Mouse (Mus musculus): ENCODE data around the gene Cfi. TPM values are rescaled to one million over a fixed set of nuclear protein-coding genes. Genes with fewer than 3 reads are reported as not detected.

Cfi gene
- polyA plus RNA-seq, 1 experiment from 2014 or later, result 219 TPM

DNA sequence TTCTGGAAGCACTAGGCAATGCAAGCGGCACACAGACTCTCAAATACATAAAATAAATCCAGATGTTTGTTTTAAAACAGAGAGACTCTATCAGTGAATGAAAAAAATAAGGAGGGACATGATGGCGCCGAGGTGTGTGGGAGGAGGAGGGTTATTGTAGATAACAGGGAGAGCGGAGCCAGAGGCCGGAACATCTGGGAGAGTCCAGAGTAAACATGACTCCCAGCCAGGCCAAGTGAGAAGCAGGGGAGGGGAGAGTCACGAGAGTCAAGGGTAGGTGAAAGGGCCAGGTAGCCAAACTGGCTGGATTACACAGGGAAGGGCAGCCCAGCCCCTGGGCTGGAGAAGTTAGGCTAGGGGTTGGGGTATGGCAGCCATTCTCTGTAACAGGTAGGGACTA, 60.9 kb downstream of the Cfi start:
- WGBS (ENCODE audit: insufficient replicate concordance), result 62% methylated on average over 6 of the region's 6 CpGs
- Histone ChIP-seq H3K4me1 (replicated peaks) (peaks cover 43% of the 10 kb centered on the region), H3K4me3 (replicated peaks) (no peak overlapping the region), H3K27ac (replicated peaks) (no peak overlapping the region; the same call in 1 of the 2 replicates), H3K9me3 (replicated peaks) (no peaks in the 10 kb centered on the region), H3K27me3 (no peaks in the 10 kb centered on the region), H3K36me3 (replicated peaks) (peaks cover 50% of the 10 kb centered on the region), H3K9ac (no peak overlapping the region), H3K4me2 (no peak overlapping the region)
- no peak for ATAC-seq (ENCODE audit: insufficient read depth)

GRCm38 (mm10) chr3:129898886-129899285, 63.2 kb downstream of the Cfi start:
- 67% methylated on average over 4 of the region's 4 CpGs for WGBS (ENCODE audit: insufficient replicate concordance)
- ATAC-seq (ENCODE audit: insufficient read depth), result no peak

GRCm38 (mm10) chr3:129901271-129901809, 65.7 kb downstream of the Cfi start, which contains the start of gene Casp6:
Gene Casp6 (plus strand): TSS chr3:129901425.
- Histone ChIP-seq H3K27ac (replicated peaks) (peak within 1 kb of the TSS; percentile 75), H3K4me2 (peak within 1 kb of the TSS; percentile 87), H3K9ac (peak within 1 kb of the TSS; percentile 68), H3K4me3 (replicated peaks) (peak within 1 kb of the TSS; percentile 75), H3K36me3 (replicated peaks) (peaks cover 17% of the 10 kb centered on the region), H3K4me1 (replicated peaks) (peaks cover 65% of the 10 kb centered on the region), H3K9me3 (replicated peaks) (no peaks in the 10 kb centered on the region), H3K27me3 (no peaks in the 10 kb centered on the region)
- WGBS (ENCODE audit: insufficient replicate concordance), result 0% methylated on average over 34 of the region's 34 CpGs
- peak; percentile 93 for ATAC-seq (ENCODE audit: insufficient read depth)

More at GRCm38 (mm10) chr3:129898886-129899285, 63.2 kb downstream of the Cfi start:
- H3K4me3 ChIP-seq (replicated peaks), result no peak overlapping the region
- H3K9ac ChIP-seq, result no peak overlapping the region
- peaks cover 63% of the 10 kb centered on the region for H3K4me1 ChIP-seq (replicated peaks)
- no peaks in the 10 kb centered on the region for H3K9me3 ChIP-seq (replicated peaks)
- no peaks in the 10 kb centered on the region for H3K27me3 ChIP-seq
- peaks cover 29% of the 10 kb centered on the region for H3K36me3 ChIP-seq (replicated peaks)
- H3K4me2 ChIP-seq, result no peak overlapping the region
- H3K27ac ChIP-seq (replicated peaks), result no peak overlapping the region

DNA sequence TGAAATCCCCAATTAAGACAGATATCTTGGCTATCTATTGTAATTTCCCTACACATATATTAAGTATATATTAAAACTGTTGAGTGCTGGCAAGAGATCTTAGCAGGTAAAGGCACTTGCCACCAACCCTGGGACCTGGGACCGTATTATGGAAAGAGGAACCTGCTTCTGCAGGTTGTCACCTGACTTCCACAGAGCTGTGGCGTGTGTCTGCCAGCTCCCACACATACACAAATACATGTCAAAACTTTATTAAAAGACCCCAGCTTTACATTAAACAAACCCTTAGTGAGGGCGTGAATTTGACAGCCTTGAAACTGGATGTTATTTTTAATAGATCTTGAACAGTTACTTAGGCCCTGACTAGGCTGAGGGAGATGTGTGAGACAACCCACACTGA, 67.7 kb downstream of the Cfi start:
- Histone ChIP-seq H3K27me3 (no peaks in the 10 kb centered on the region), H3K36me3 (replicated peaks) (peaks cover 24% of the 10 kb centered on the region), H3K4me3 (replicated peaks) (no peak overlapping the region), H3K27ac (replicated peaks) (no peak overlapping the region), H3K4me2 (no peak overlapping the region; the same call in 1 of the 2 replicates), H3K4me1 (replicated peaks) (peaks cover 54% of the 10 kb centered on the region), H3K9ac (no peak overlapping the region), H3K9me3 (replicated peaks) (no peaks in the 10 kb centered on the region)
- 62% methylated on average over 3 of the region's 3 CpGs for WGBS (ENCODE audit: insufficient replicate concordance)
- no peak for ATAC-seq (ENCODE audit: insufficient read depth)

DNA sequence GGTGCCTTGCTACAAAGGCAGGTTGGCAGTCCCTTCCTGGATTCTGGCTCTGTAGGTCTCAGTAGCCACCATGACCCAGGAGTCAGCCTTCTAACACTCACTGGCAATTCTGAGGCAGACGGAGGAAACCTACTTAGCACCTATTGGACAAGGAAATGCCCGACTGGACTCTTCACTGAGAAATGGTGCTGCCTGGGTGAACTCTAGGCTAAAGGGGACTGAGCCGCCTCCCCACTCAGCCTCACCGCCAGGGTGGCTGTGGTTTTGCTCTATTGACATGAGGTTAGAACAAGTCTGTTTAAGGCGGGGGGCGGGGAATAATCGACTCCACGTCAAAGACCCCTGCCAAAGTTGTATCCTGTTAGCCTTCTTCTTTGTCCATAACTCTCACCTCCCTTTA, 68.2 kb downstream of the Cfi start:
- Histone ChIP-seq H3K27me3 (no peaks in the 10 kb centered on the region), H3K9ac (no peak overlapping the region), H3K4me2 (no peak overlapping the region), H3K27ac (replicated peaks) (no peak overlapping the region), H3K4me3 (replicated peaks) (no peak overlapping the region), H3K4me1 (replicated peaks) (peaks cover 49% of the 10 kb centered on the region), H3K36me3 (replicated peaks) (peaks cover 24% of the 10 kb centered on the region), H3K9me3 (replicated peaks) (no peaks in the 10 kb centered on the region)
- 51% methylated on average over 8 of the region's 8 CpGs for WGBS (ENCODE audit: insufficient replicate concordance)
- no peak for ATAC-seq (ENCODE audit: insufficient read depth)

GRCm38 (mm10) chr3:129904381-129905132, 68.9 kb downstream of the Cfi start:
- 57% methylated on average over 7 of the region's 7 CpGs for WGBS (ENCODE audit: insufficient replicate concordance)
- no peaks in the 10 kb centered on the region for H3K27me3 ChIP-seq
- no peak overlapping the region for H3K4me3 ChIP-seq (replicated peaks)
- peaks cover 44% of the 10 kb centered on the region for H3K4me1 ChIP-seq (replicated peaks)
- no peaks in the 10 kb centered on the region for H3K9me3 ChIP-seq (replicated peaks)
- ATAC-seq (ENCODE audit: insufficient read depth), result no peak
- H3K27ac ChIP-seq (replicated peaks), result no peak overlapping the region
- peaks cover 30% of the 10 kb centered on the region for H3K36me3 ChIP-seq (replicated peaks)
- H3K4me2 ChIP-seq, result no peak overlapping the region
- no peak overlapping the region for H3K9ac ChIP-seq

GRCm38 (mm10) chr3:129912025-129912424, 76.3 kb downstream of the Cfi start:
- H3K27ac ChIP-seq (replicated peaks), result no peak overlapping the region
- no peak for ATAC-seq (ENCODE audit: insufficient read depth)
- H3K4me2 ChIP-seq, result no peak overlapping the region

DNA sequence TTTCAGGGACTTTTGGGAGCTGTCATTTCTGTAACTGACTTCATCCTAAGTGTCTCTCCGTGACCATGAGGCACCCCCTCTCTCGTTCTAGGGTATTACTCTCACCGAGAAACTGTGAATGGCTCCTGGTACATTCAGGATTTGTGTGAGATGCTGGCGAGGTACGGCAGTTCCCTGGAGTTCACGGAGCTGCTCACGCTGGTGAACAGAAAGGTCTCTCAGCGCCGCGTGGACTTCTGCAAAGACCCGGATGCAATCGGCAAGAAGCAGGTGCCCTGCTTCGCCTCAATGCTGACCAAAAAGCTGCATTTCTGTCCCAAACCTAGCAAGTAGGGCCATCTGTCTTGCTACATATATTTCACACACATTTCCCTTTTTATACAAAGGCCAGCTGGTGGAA, 77.6 kb downstream of the Cfi start:
- peaks cover 56% of the 10 kb centered on the region for H3K36me3 ChIP-seq (replicated peaks)
- no peak overlapping the region for H3K27ac ChIP-seq (replicated peaks)
- H3K27me3 ChIP-seq, result no peaks in the 10 kb centered on the region
- no peak overlapping the region for H3K4me2 ChIP-seq
- no peak for ATAC-seq (ENCODE audit: insufficient read depth)
- H3K9me3 ChIP-seq (replicated peaks), result no peaks in the 10 kb centered on the region
- no peak overlapping the region for H3K9ac ChIP-seq
- no peak overlapping the region for H3K4me3 ChIP-seq (replicated peaks)
- 77% methylated on average over 13 of the region's 13 CpGs for WGBS (ENCODE audit: insufficient replicate concordance)
- no peaks in the 10 kb centered on the region for H3K4me1 ChIP-seq (replicated peaks)

More at GRCm38 (mm10) chr3:129912025-129912424, 76.3 kb downstream of the Cfi start:
- H3K9ac ChIP-seq, result no peak overlapping the region
- H3K36me3 ChIP-seq (replicated peaks), result peaks cover 60% of the 10 kb centered on the region
- H3K4me1 ChIP-seq (replicated peaks), result no peaks in the 10 kb centered on the region
- WGBS (ENCODE audit: insufficient replicate concordance), result 84% methylated on average over 14 of the region's 14 CpGs
- no peaks in the 10 kb centered on the region for H3K9me3 ChIP-seq (replicated peaks)
- H3K4me3 ChIP-seq (replicated peaks), result no peak overlapping the region
- H3K27me3 ChIP-seq, result no peaks in the 10 kb centered on the region

DNA sequence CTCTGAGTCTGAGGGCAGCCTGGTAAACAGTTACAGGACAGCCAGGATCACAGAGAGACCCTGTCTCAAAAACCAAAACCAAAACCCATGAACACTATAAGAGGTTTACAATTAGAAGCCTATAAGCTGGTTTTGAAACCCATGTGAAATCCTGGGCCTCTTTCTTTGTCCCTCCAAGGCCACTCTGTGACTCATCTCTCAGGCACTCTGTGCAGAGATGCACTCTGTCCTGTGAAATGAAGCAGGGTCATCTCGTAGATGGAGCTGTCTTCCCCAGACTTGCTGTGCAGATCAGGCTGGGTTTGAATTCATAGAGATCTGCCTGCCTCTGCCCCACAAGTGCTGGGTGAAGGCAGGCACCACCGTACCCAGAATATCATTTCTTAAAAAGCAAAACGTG, 81.7 kb downstream of the Cfi start:
- WGBS (ENCODE audit: insufficient replicate concordance), result 67% methylated on average over 3 of the region's 3 CpGs
- Histone ChIP-seq H3K36me3 (replicated peaks) (peaks cover 18% of the 10 kb centered on the region), H3K9ac (no peak overlapping the region), H3K4me2 (no peak overlapping the region), H3K27me3 (no peaks in the 10 kb centered on the region), H3K27ac (replicated peaks) (no peak overlapping the region), H3K4me3 (replicated peaks) (no peak overlapping the region), H3K9me3 (replicated peaks) (no peaks in the 10 kb centered on the region), H3K4me1 (replicated peaks) (no peaks in the 10 kb centered on the region)
- no peak for ATAC-seq (ENCODE audit: insufficient read depth)

DNA sequence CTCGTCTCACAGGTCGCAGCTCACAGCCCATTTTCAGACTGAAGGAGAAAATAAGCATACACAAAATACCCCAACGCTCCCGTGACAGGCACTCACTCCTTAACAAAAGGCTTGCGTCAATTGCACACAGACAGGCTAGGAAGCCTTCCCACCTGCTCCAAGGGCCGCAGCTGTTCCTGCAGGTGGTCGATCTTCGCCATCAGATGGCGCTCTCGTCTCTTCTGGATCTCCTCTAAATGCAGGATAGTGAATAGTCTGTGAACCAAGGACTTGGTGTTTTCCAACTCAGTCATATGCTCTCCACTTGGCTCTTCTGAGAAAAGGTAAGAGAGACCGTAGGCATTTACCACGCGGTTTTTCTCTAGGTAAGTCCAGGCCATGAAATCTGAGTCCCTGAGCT, 82.8 kb downstream of the Cfi start:
- ATAC-seq (ENCODE audit: insufficient read depth), result no peak
- Histone ChIP-seq H3K4me1 (replicated peaks) (no peaks in the 10 kb centered on the region), H3K27me3 (no peaks in the 10 kb centered on the region), H3K9me3 (replicated peaks) (no peaks in the 10 kb centered on the region), H3K9ac (no peak overlapping the region), H3K27ac (replicated peaks) (no peak overlapping the region), H3K4me2 (no peak overlapping the region), H3K36me3 (replicated peaks) (peaks cover 14% of the 10 kb centered on the region), H3K4me3 (replicated peaks) (no peak overlapping the region)
- WGBS (ENCODE audit: insufficient replicate concordance), result 16% methylated on average over 13 of the region's 13 CpGs

DNA sequence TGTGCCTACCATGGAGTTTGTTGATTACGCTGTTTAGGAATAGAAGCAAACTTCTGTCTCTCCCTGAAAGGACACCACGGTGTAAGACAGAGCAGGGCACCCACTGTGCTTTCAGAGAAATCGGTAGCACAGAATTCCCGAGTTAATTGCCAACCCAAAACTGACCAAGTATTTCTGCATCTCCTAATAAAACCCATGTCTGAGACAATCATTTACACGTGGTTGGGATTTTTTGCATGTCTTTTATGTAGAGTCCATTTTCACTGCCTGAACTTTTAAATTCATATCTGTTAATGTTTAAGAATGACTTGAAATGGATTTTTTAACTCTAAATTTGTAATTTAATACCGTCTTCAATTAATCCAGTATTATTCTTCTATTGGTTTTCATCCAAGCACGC, 87.9 kb downstream of the Cfi start:
- no peaks in the 10 kb centered on the region for H3K4me1 ChIP-seq (replicated peaks)
- H3K9me3 ChIP-seq (replicated peaks), result no peaks in the 10 kb centered on the region
- H3K27me3 ChIP-seq, result no peaks in the 10 kb centered on the region
- ATAC-seq (ENCODE audit: insufficient read depth), result no peak
- no peak overlapping the region for H3K4me3 ChIP-seq (replicated peaks)
- H3K36me3 ChIP-seq (replicated peaks), result no peaks in the 10 kb centered on the region
- H3K27ac ChIP-seq (replicated peaks), result no peak overlapping the region
- H3K9ac ChIP-seq, result no peak overlapping the region
- 73% methylated on average over 7 of the region's 7 CpGs for WGBS (ENCODE audit: insufficient replicate concordance)
- no peak overlapping the region for H3K4me2 ChIP-seq

Measured in liver, embryonic 15.5 days (tissue).